Mouse (Mus musculus): ENCODE data around the gene Terb1.

GRCm38 (mm10) chr8:104432656-104433055 is 77.1 kb downstream of the Terb1 start:
- no peak for TF ChIP-seq EP300 (optimal IDR thresholded peaks at IDR 0.05)
- no peak for TF ChIP-seq CTCF (IDR thresholded peaks at IDR 0.05; ENCODE audit: low read depth)

All from stomach, postnatal 0 days (tissue).